Mouse (Mus musculus) erythroblast, embryonic 14.5 days (primary cell): ENCODE data around the gene Rpa1. TPM values are rescaled to one million over a fixed set of nuclear protein-coding genes. Genes with fewer than 3 reads are reported as not detected.
"Not testable (repeated sequence)": the region's sequence is repeated elsewhere in the genome, so short reads cannot be mapped to it uniquely, and the experiment has no call there.

ENCODE experiments used
- H3K27me3 ChIP-seq: 2 replicates; pipeline ENCODE4 v1.6.1; 2012; ENCODE audit warnings: inconsistent platforms; ENCODE audit not compliant: control insufficient read depth
- H3K36me3 ChIP-seq: 2 replicates; pipeline ENCODE4 v1.6.1; 2012; ENCODE audit warnings: mild to moderate bottlenecking, inconsistent platforms; ENCODE audit not compliant: control insufficient read depth
- H3K4me1 ChIP-seq: 2 replicates; pipeline ENCODE4 v1.6.1; 2012; ENCODE audit warnings: inconsistent platforms; ENCODE audit not compliant: control insufficient read depth
- H3K4me3 ChIP-seq: replicated peaks from 2 replicates; pipeline ENCODE3; 2012; ENCODE audit warnings: moderate library complexity, mild to moderate bottlenecking, inconsistent platforms
- H3K9me3 ChIP-seq: 2 replicates; pipeline ENCODE4 v1.6.1; 2012; ENCODE audit warnings: low read length, inconsistent platforms, mixed read lengths; ENCODE audit not compliant: control insufficient read depth
- GATA1 ChIP-seq: IDR thresholded peaks from 2 replicates; pipeline ENCODE4 v1.6.1; 2012; ENCODE audit warnings: low read length, inconsistent platforms, mixed read lengths
- TAL1 ChIP-seq: IDR thresholded peaks from 3 replicates; pipeline ENCODE4 v1.6.1; 2012; ENCODE audit warnings: low read length, inconsistent platforms, mixed read lengths
- polyA plus RNA-seq: library from polyadenylated mRNA; stranded (reverse); fragments of >175 nt; gene quantifications from 2 replicates; pipeline ENCODE4 v1.2.3, GENCODE M21; 2012

Rpa1 gene
- polyA plus RNA-seq, 1 experiment = 7.1 TPM

GRCm38 (mm10) chr11:75291389-75292215 lies 56.5 kb downstream of the Rpa1 start:
- Histone ChIP-seq H3K36me3 (no peaks in the 10 kb centered on the region), H3K27me3 (peaks cover 39% of the 10 kb centered on the region), H3K9me3 (no peaks in the 10 kb centered on the region), H3K4me3 (no peak overlapping the region), H3K4me1 (peaks cover 10% of the 10 kb centered on the region)
- no peak for TF ChIP-seq TAL1

- no peak for TF ChIP-seq GATA1
- no peak for TF ChIP-seq TAL1
- Histone ChIP-seq H3K4me1 (peaks cover 2% of the 10 kb centered on the region), H3K36me3 (no peaks in the 10 kb centered on the region), H3K9me3 (no peaks in the 10 kb centered on the region), H3K4me3 (no peak overlapping the region), H3K27me3 (peaks cover 42% of the 10 kb centered on the region)
Observed at GRCm38 (mm10) chr11:75290566-75291271, 57.4 kb downstream of the Rpa1 start.

DNA sequence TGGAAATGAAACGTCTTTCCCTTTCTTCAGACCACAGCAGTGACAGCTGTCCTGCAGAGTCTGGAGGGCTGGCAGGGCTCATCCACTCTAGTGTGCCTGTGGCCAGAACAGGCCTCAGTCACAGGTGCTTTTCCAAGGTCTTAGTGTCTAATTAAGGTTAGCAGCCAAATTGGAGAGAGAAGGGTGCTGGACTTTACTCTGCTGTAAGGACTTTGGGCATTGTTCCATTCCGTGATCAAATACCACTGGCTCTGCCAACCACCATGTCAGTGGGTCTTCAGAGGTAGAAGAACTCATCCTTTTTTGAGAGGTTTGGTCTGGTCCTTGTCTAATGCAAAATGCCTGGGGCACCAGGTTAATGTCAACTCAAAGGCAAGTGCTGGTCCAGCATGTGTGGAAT lies 59.0 kb downstream of the Rpa1 start:
- no peak overlapping the region for H3K4me3 ChIP-seq
- peaks cover 2% of the 10 kb centered on the region; the same call in 1 of the 2 replicates for H3K4me1 ChIP-seq
- no peaks in the 10 kb centered on the region for H3K9me3 ChIP-seq
- no peaks in the 10 kb centered on the region for H3K36me3 ChIP-seq
- no peak for TF ChIP-seq GATA1
- TF ChIP-seq TAL1 = no peak
- H3K27me3 ChIP-seq = peaks cover 50% of the 10 kb centered on the region

- Histone ChIP-seq H3K4me1 (no peaks in the 10 kb centered on the region), H3K9me3 (no peaks in the 10 kb centered on the region), H3K4me3 (no peak overlapping the region), H3K27me3 (peaks cover 44% of the 10 kb centered on the region), H3K36me3 (no peaks in the 10 kb centered on the region)
- no peak for TF ChIP-seq GATA1
- TF ChIP-seq TAL1 = no peak
Observed at GRCm38 (mm10) chr11:75288517-75288916, 59.6 kb downstream of the Rpa1 start.

DNA sequence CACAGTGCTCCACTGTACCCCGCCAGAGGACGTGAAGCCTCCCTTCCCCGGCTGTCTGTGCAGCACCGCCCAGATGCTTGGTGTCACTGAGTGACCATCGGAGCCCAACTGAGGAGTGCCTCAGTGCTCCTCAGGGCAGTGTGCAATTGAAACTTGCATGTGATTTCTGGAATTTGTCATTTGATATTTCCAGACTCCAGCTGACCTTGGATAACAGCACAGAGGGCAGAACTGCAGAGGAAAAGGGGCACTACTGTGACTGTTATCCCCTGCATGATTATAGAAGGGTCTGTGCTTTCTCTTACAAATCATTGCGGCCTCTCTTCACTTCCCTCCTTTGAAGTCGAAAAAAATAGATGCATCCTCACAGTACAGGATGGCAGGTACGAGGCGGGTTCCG lies 60.2 kb downstream of the Rpa1 start:
- Histone ChIP-seq H3K4me1 (peaks cover 1% of the 10 kb centered on the region), H3K27me3 (peaks cover 45% of the 10 kb centered on the region), H3K36me3 (no peaks in the 10 kb centered on the region), H3K9me3 (no peaks in the 10 kb centered on the region), H3K4me3 (no peak overlapping the region)
- no peak for TF ChIP-seq TAL1
- TF ChIP-seq GATA1 = no peak

DNA sequence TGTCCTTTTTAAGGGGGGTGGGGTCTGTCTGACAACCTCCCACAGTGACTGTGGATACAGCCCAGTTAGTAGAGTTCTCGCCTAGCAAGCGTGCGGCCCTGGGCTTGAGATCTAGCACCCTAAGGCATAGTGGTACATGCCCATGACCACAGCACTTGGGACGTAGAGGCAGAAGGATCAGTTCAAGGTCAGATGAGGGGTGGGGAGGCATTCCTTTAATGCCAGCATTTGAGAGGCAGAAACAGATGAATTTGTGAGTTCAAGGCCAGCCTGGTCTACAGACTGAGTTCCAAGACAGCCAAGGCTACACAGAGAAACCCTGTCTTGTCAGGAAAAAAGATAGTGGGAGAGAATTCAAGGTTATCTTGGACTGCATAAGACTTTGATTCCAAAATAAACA lies 61.3 kb downstream of the Rpa1 start:
- Histone ChIP-seq H3K9me3 (no peaks in the 10 kb centered on the region), H3K4me3 (no peak overlapping the region), H3K27me3 (peaks cover 45% of the 10 kb centered on the region), H3K4me1 (peaks cover 11% of the 10 kb centered on the region), H3K36me3 (no peaks in the 10 kb centered on the region)
- no peak for TF ChIP-seq GATA1
- no peak for TF ChIP-seq TAL1

DNA sequence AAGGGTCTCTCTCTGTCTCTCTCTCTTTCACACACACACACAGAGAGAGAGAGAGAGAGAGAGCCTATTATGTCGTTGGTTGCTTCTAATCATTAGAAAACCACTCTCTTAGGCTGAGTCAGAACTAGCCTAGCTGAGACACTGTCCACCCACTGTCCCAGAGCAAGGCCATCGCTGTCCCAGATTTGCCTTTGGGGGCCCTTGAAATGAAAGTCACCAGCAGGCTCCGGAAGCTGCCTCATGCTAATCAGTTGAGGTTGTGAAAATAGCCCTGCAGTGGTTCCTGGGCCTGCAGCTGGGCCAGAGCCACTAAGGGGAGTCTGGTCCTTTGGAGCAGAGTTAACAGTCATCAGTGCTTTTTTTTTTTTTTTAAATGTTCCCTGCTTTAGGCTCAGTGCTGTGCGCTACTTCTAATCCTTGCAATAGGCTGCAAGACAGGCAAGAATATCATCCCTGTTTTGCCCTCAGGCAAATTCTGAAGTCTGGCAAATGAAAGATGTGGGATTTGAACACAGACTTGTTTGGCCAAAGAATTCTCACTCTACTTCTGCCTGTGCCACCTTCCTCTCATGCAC lies 62.1 kb downstream of the Rpa1 start:
- Histone ChIP-seq H3K36me3 (no peaks in the 10 kb centered on the region), H3K9me3 (no peaks in the 10 kb centered on the region), H3K27me3 (peaks cover 47% of the 10 kb centered on the region), H3K4me1 (peaks cover 16% of the 10 kb centered on the region), H3K4me3 (no peak overlapping the region)
- TF ChIP-seq GATA1 (no peak), TAL1 (no peak)

DNA sequence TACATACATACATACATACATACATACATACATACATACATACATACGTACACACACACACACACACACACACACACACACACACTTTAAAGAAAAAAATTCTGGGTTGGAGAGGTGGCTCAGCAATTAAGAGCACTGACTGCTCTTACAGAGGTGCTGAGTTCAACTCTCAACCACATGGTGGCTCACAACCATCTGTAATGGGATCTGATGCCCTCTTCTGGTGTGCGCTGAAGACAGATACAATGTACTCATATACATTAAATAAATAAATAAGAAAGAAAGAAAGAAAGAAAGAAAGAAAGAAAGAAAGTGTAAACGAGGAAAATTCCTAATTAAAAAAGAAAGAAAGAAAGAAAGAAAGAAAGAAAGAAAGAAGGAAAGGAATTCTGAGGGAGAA lies 64.3 kb downstream of the Rpa1 start:
- not testable (repeated sequence) for H3K36me3 ChIP-seq, H3K9me3 ChIP-seq, H3K4me3 ChIP-seq
- Histone ChIP-seq H3K27me3 (peaks cover 55% of the 10 kb centered on the region), H3K4me1 (peaks cover 34% of the 10 kb centered on the region)

DNA sequence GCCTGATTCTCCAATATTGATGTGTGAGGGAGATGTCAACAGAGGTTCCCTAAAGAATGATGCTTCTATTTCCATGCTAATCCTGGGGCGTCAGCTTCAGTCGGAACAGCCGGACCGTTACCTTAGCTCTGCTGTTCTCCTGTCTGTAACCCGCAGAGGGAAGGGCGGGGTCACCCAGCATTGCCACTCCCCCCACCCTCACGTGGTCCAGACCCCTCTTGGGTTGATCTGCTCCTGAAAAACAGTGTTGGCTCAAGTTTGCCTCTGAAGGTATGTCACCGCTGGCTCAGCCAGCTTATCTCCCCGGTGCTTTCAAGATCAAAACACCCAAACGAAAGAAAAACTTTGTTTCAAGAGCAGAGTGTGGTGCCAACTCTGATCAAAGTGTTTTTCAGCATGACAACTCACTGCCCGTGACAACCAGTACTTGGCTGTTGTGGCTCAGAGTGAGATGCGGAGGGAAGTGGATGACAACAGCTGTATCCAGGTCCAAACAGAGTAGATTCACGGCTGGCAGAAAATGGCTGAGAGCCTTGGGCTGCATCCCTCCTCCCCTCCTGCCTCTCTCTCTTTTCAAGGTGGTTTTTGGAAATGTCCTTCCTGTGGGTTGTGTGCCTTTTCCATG lies 65.5 kb downstream of the Rpa1 start:
- no peaks in the 10 kb centered on the region for H3K36me3 ChIP-seq
- peaks cover 51% of the 10 kb centered on the region for H3K27me3 ChIP-seq
- peak overlapping the region; percentile 18 for H3K4me3 ChIP-seq

More for the DNA sequence above, 65.5 kb downstream of the Rpa1 start:
- Histone ChIP-seq H3K4me1 (peaks cover 36% of the 10 kb centered on the region), H3K9me3 (no peaks in the 10 kb centered on the region)
- TF ChIP-seq GATA1 (no peak), TAL1 (no peak)
